Mouse (Mus musculus): ENCODE measurements around the gene Suclg2.

GRCm38 (mm10) chr6:95652774-95653173 is 65.8 kb downstream of the Suclg2 start:
- TF ChIP-seq CTCF (IDR thresholded peaks at IDR 0.05; ENCODE audit: borderline replicate concordance, insufficient read depth, low read depth, low read length): no peak
- TF ChIP-seq POLR2A (IDR thresholded peaks at IDR 0.05; ENCODE audit: borderline replicate concordance, insufficient read depth, low read length): no peak

All from cerebellum, adult 2 months (tissue).